Mouse (Mus musculus) megakaryocyte, embryonic 14.5 days (primary cell): ENCODE measurements around the gene 4930503B20Rik.

Experiments used
- FLI1 ChIP-seq: IDR thresholded peaks from 2 replicates; pipeline ENCODE4 v1.6.1; 2012; ENCODE audit warnings: low read length, inconsistent platforms, mixed read lengths
- GATA1 ChIP-seq: IDR thresholded peaks from 3 replicates; pipeline ENCODE4 v1.6.1; 2012; ENCODE audit warnings: mixed read lengths, low read length, inconsistent platforms, borderline replicate concordance

GRCm38 (mm10) chr3:146684811-146685675 is 33.9 kb upstream of the 4930503B20Rik start, which contains the start of gene Samd13:
- no peak for TF ChIP-seq FLI1
- TF ChIP-seq GATA1 = no peak
